Mouse (Mus musculus) ZHBTc4 (cell line): Measurements from ENCODE around the gene Slc9b2.

Source experiments
- DNase-seq: peaks from one replicate; pipeline ENCODE4 v3.0.0-alpha.2; 2011; ENCODE audit warnings: low read depth, low spot score

Gene Slc9b2

GRCm38 (mm10) chr3:135307411-135308259 is at the start of gene Slc9b2:
Gene Slc9b2 (plus strand): TSS chr3:135307700.
- peak; percentile 71 for DNase-seq

- DNase-seq, result no peak
Measured at GRCm38 (mm10) chr3:135258919-135259318, 48.6 kb upstream of the Slc9b2 start.

- no peak for DNase-seq
Measured at GRCm38 (mm10) chr3:135260233-135260632, 47.3 kb upstream of the Slc9b2 start.

- no peak for DNase-seq
Measured at GRCm38 (mm10) chr3:135268616-135269015, 38.9 kb upstream of the Slc9b2 start.

- DNase-seq, result no peak
Measured at GRCm38 (mm10) chr3:135269391-135269990, 38.0 kb upstream of the Slc9b2 start.

GRCm38 (mm10) chr3:135272627-135273026 is 34.9 kb upstream of the Slc9b2 start:
- DNase-seq, result no peak

GRCm38 (mm10) chr3:135273047-135273446 is 34.5 kb upstream of the Slc9b2 start:
- DNase-seq, result no peak

GRCm38 (mm10) chr3:135280160-135280559 is 27.3 kb upstream of the Slc9b2 start:
- no peak for DNase-seq

- DNase-seq, result peak; percentile 96
Measured at GRCm38 (mm10) chr3:135280669-135281415, 26.7 kb upstream of the Slc9b2 start, which contains the start of gene Bdh2. Gene Bdh2 (plus strand): TSS chr3:135281221.

- DNase-seq, result peak; percentile 13
Measured at GRCm38 (mm10) chr3:135281701-135282100, 25.8 kb upstream of the Slc9b2 start.

GRCm38 (mm10) chr3:135285256-135285655 is 22.2 kb upstream of the Slc9b2 start:
- DNase-seq, result peak; percentile 16

GRCm38 (mm10) chr3:135285807-135286206 is 21.7 kb upstream of the Slc9b2 start:
- no peak for DNase-seq

GRCm38 (mm10) chr3:135288138-135288750 is 19.3 kb upstream of the Slc9b2 start:
- DNase-seq, result no peak

GRCm38 (mm10) chr3:135289148-135289547 is 18.4 kb upstream of the Slc9b2 start:
- DNase-seq, result no peak

GRCm38 (mm10) chr3:135290249-135290894 is 17.1 kb upstream of the Slc9b2 start:
- DNase-seq, result peak; percentile 86

- no peak for DNase-seq
Measured at GRCm38 (mm10) chr3:135293703-135294102, 13.8 kb upstream of the Slc9b2 start.

- DNase-seq, result no peak
Measured at GRCm38 (mm10) chr3:135295559-135295958, 11.9 kb upstream of the Slc9b2 start.

- DNase-seq, result no peak
Measured at GRCm38 (mm10) chr3:135298560-135298959, 8.9 kb upstream of the Slc9b2 start.

- DNase-seq, result no peak
Measured at GRCm38 (mm10) chr3:135300081-135300480, 7.4 kb upstream of the Slc9b2 start.

- DNase-seq, result no peak
Measured at GRCm38 (mm10) chr3:135304060-135304459, 3.4 kb upstream of the Slc9b2 start.

- DNase-seq, result no peak
Measured at GRCm38 (mm10) chr3:135304566-135304965, 2.9 kb upstream of the Slc9b2 start.
